Mouse (Mus musculus) spleen, adult 2 months (tissue): Measurements from ENCODE around the gene Resf1.

Experiments used
- CTCF ChIP-seq: fragments of 200-500 bp; IDR thresholded peaks from 2 replicates; pipeline ENCODE4 v1.5.1; 2011; ENCODE audit warnings: mild to moderate bottlenecking, inconsistent platforms; ENCODE audit not compliant: insufficient read depth, insufficient read length, insufficient replicate concordance; ENCODE audit errors: extremely low read depth
- POLR2A ChIP-seq: fragments of 200-500 bp; IDR thresholded peaks from 2 replicates; pipeline ENCODE4 v1.6.1; 2011; ENCODE audit warnings: low read depth, low read length, inconsistent platforms

- TF ChIP-seq CTCF (no peak), POLR2A (no peak)
Measured at GRCm38 (mm10) chr6:149311778-149312177, 2.6 kb downstream of the Resf1 start.
